Mouse (Mus musculus) hindbrain, embryonic 13.5 days (tissue): ENCODE measurements around the gene Cdc73. TPM values are rescaled to one million over a fixed set of nuclear protein-coding genes. Genes with fewer than 3 reads are reported as not detected.
"Not testable (repeated sequence)": the region's sequence is repeated elsewhere in the genome, so short reads cannot be mapped to it uniquely, and the experiment has no call there.

Experiments
- ATAC-seq: fragments of 200-750 bp; cut with Nextera tagmentation; 2 replicates; pipeline ENCODE4 v1.8.0; 2017; ENCODE audit warnings: moderate TSS enrichment; ENCODE audit not compliant: low FRiP score
- H3K27ac ChIP-seq: fragments of 300-500 bp; sonication (generic); 2 replicates; pipeline ENCODE4 v1.5.1; 2015; ENCODE audit warnings: inconsistent platforms, mild to moderate bottlenecking, moderate library complexity
- H3K27me3 ChIP-seq: fragments of 300-500 bp; sonication (generic); 2 replicates; pipeline ENCODE4 v1.6.1; 2015; ENCODE audit warnings: mild to moderate bottlenecking, inconsistent platforms
- H3K36me3 ChIP-seq: fragments of 300-500 bp; sonication (generic); 2 replicates; pipeline ENCODE4 v1.6.1; 2015; ENCODE audit warnings: mild to moderate bottlenecking, inconsistent platforms
- H3K4me1 ChIP-seq: fragments of 300-500 bp; sonication (generic); replicated peaks from 2 replicates; pipeline ENCODE4 v1.6.1; 2015; ENCODE audit warnings: inconsistent platforms
- H3K4me2 ChIP-seq: fragments of 300-500 bp; sonication (generic); 2 replicates; pipeline ENCODE4 v1.6.1; 2015; ENCODE audit warnings: inconsistent platforms, mild to moderate bottlenecking, moderate library complexity
- H3K4me3 ChIP-seq: fragments of 300-500 bp; sonication (generic); 2 replicates; pipeline ENCODE4 v1.5.1; 2015; ENCODE audit warnings: mild to moderate bottlenecking, inconsistent platforms
- H3K9ac ChIP-seq: fragments of 300-500 bp; sonication (generic); 2 replicates; pipeline ENCODE4 v1.6.1; 2015; ENCODE audit warnings: mild to moderate bottlenecking, inconsistent platforms
- H3K9me3 ChIP-seq: fragments of 300-500 bp; sonication (generic); 2 replicates; pipeline ENCODE4 v1.6.1; 2016; ENCODE audit warnings: inconsistent platforms
- WGBS: fragments of 180-500 bp; shearing (Covaris S2); methylation state at CpG from one replicate; pipeline ENCODE4 v1.1.7; 2015; 5-methylcytosine and 5-hydroxymethylcytosine counted together
- polyA plus RNA-seq: library from polyadenylated mRNA; unstranded; fragments of >200 nt; fragmentation: Nextera tagmentation; extraction: Ambion mirVana; gene quantifications from 2 replicates; pipeline ENCODE4 v1.2.1, GENCODE M21; 2015

Gene Cdc73
- polyA plus RNA-seq, 1 experiment from 2014 or later, result 25.6 TPM

DNA sequence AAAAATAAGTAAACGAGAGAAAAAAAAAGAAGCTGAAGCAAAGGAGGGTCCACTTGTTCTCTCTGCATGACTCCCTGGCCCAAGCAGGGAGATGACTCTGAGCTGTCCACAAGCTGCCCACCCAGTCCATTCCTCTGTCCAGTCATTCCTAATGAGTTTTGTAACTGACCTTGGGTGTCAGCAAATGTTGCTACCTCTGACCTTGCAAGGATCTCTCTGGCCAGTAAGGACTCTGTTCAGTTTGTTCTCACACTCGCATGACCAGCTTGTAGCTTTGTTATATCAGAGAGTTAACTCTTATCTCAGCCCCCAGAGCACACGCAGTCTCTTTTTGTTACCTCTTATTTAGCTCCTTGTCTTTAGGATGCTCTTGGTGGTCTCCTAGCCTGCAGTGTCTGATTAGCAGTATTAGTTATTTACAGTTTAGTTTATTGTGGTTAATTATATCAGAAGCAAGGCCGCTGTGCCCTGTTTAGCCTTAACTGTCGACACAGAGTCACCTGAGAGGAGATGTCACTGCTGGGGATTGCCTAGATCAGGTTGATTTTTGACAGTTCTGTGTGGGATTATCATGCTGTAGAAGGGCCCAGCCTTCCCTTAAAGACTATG is 21.9 kb upstream of the Cdc73 start:
- no peak for ATAC-seq
- no peak overlapping the region for H3K4me2 ChIP-seq
- no peaks in the 10 kb centered on the region for H3K27me3 ChIP-seq
- 91% methylated on average over 5 of the region's 5 CpGs for WGBS
- H3K4me1 ChIP-seq, result no peaks in the 10 kb centered on the region
- no peak overlapping the region for H3K4me3 ChIP-seq
- H3K27ac ChIP-seq, result no peak overlapping the region
- no peak overlapping the region for H3K9ac ChIP-seq
- H3K36me3 ChIP-seq, result no peaks in the 10 kb centered on the region
- no peaks in the 10 kb centered on the region for H3K9me3 ChIP-seq

GRCm38 (mm10) chr1:143716038-143716437 is 13.3 kb upstream of the Cdc73 start, which contains the start of gene Glrx2:
TSS of gene Glrx2 (plus strand) at chr1:143716338.
- not testable (repeated sequence) for H3K9ac ChIP-seq, H3K9me3 ChIP-seq, H3K4me2 ChIP-seq, ATAC-seq, H3K27me3 ChIP-seq, H3K36me3 ChIP-seq, H3K27ac ChIP-seq, H3K4me1 ChIP-seq, H3K4me3 ChIP-seq
- WGBS, result no CpG with 5 or more reads among the region's 2 CpGs

DNA sequence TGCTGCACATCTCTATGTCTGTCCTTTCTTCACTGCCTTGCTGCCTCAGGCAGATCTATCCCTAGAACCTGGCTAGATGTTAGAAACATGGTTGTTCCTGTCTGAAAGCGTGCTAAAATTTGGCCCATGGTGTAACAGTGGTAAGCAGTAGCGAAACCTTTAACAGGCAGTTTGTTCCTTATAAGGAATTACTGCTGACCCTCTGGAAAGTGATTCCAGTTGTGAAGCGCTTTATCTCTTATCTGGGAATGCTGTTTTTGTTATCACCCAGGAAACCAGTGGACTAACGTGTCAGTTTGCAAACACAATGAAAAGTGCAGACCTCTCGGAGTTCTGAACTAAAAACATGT is 7.9 kb upstream of the Cdc73 start:
- Histone ChIP-seq H3K4me1 (0 out of 2 replicates have a peak, but pooled peaks cover 3% of the 10 kb centered on the region), H3K4me3 (no peak overlapping the region), H3K9ac (0 out of 2 replicates have a peak overlapping the region, but pooled peaks have one; percentile 8), H3K36me3 (no peaks in the 10 kb centered on the region), H3K27me3 (no peaks in the 10 kb centered on the region), H3K4me2 (no peak overlapping the region), H3K9me3 (no peaks in the 10 kb centered on the region), H3K27ac (no peak overlapping the region)
- no peak for ATAC-seq
- 81% methylated on average over 5 of the region's 5 CpGs for WGBS

DNA sequence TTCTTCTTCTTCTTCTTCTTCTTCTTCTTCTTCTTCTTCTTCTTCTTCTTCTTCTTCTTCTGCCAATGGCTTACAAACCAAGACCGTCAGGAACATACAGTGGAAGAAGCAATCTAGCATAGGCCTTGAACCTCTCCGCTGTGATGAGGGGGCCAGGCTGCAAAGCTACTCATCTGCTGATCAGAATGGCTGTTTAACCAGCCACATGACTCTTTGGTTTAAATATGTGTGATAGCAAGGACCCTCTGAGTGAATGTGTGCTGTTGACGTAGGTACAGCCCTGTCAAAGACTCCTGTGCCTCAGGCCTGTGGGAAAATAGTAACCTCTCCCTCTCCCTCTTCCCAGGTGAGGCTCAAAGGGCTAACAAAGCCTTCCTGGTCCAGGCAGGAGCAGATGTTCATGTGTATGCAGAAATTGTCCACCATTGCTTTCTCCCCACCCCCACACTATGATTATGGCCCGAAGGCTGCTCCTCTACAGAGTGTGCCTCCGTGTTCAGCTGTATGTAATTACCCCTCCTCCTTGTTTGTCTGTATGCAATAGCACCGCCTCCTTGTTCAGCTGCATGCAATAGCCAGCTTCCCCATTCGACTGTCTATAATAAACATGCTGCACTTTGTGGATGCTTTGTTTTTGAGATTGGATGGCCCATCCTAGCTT is 7.4 kb upstream of the Cdc73 start:
- H3K4me1 ChIP-seq, result 0 out of 2 replicates have a peak, but pooled peaks cover 3% of the 10 kb centered on the region
- peak; percentile 72; the same call in 1 of the 2 replicates for ATAC-seq
- no peak overlapping the region for H3K4me3 ChIP-seq
- H3K36me3 ChIP-seq, result no peaks in the 10 kb centered on the region
- 62% methylated on average over 7 of the region's 7 CpGs for WGBS
- no peak overlapping the region for H3K27ac ChIP-seq
- H3K9me3 ChIP-seq, result no peaks in the 10 kb centered on the region
- no peak overlapping the region for H3K4me2 ChIP-seq
- H3K9ac ChIP-seq, result 0 out of 2 replicates have a peak overlapping the region, but pooled peaks have one; percentile 8
- H3K27me3 ChIP-seq, result no peaks in the 10 kb centered on the region

- peaks cover 4% of the 10 kb centered on the region; the same call in 1 of the 2 replicates for H3K4me1 ChIP-seq
- H3K27me3 ChIP-seq, result no peaks in the 10 kb centered on the region
- no peak overlapping the region for H3K4me3 ChIP-seq
- no peak overlapping the region for H3K9ac ChIP-seq
- WGBS, result 76% methylated on average over 6 of the region's 6 CpGs
- ATAC-seq, result no peak
- H3K9me3 ChIP-seq, result no peaks in the 10 kb centered on the region
- no peak overlapping the region for H3K4me2 ChIP-seq
- no peak overlapping the region for H3K27ac ChIP-seq
- H3K36me3 ChIP-seq, result no peaks in the 10 kb centered on the region
Measured at GRCm38 (mm10) chr1:143708361-143708760, 5.7 kb upstream of the Cdc73 start.

DNA sequence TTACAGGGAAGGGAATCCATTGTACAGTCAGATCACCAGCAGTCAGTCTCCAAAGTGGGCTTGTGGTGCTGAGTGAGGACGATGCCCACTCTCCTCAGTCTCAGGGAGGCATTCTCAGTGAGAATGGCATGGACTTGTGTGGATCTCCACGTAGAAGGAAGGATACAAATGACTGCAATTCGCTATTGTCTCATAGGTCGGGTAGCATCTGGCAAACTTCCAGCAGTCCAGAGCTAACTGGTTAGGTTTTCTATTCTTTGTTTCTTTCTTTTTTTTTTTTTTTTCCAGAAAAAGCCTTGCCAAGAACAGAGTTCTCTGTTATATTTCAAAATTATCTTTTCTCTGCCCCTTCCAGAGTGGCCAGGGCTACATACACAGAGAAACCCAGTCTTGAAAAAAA is 4.3 kb upstream of the Cdc73 start:
- H3K4me1 ChIP-seq, result peaks cover 8% of the 10 kb centered on the region; the same call in 1 of the 2 replicates
- no peaks in the 10 kb centered on the region for H3K36me3 ChIP-seq
- ATAC-seq, result no peak
- no peaks in the 10 kb centered on the region for H3K9me3 ChIP-seq
- no peak overlapping the region for H3K4me2 ChIP-seq
- no peak overlapping the region for H3K4me3 ChIP-seq
- H3K27me3 ChIP-seq, result no peaks in the 10 kb centered on the region
- H3K27ac ChIP-seq, result no peak overlapping the region
- 37% methylated on average over 4 of the region's 4 CpGs for WGBS
- H3K9ac ChIP-seq, result no peak overlapping the region

DNA sequence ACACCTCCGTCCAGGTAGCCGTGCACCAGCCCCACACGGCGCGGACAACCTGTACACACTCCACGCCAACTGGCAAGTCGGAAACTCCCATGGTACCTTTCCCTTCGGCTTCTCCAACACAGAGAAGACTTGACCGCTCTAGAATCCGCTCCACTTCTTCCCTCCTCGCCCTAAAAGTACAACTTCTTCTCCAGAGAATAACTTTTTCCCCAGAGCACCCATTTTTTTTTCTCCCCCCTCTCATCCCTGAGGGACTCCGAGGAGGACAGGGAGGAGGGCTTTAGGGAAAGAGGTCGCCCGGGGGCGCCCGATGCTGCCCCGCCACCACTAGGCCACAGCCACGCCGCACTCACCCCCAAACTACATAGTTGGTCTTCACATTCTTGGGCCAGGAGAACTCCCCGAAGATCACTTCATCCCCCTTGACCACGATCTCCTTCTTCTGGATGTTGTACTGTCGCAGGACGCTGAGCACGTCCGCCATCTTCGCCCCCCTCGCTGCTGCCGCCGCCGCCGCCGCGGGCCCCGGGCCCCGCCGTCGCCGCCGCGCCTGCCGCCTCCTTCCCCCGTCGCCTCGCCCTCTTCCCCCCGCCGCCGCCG is 452 bp downstream of the Cdc73 start:
- no peaks in the 10 kb centered on the region for H3K27me3 ChIP-seq
- H3K4me2 ChIP-seq, result peak overlapping the region; percentile 71
- H3K4me1 ChIP-seq, result peaks cover 25% of the 10 kb centered on the region
- peak overlapping the region; percentile 87 for H3K9ac ChIP-seq
- no peaks in the 10 kb centered on the region for H3K9me3 ChIP-seq
- H3K4me3 ChIP-seq, result peak overlapping the region; percentile 92
- WGBS, result under 1% methylated on average over 29 of the region's 48 CpGs
- H3K36me3 ChIP-seq, result peaks cover 10% of the 10 kb centered on the region
- peak overlapping the region; percentile 93 for H3K27ac ChIP-seq
- ATAC-seq, result peak; percentile 80

GRCm38 (mm10) chr1:143701736-143702135 is 957 bp downstream of the Cdc73 start:
- peak overlapping the region; percentile 92 for H3K4me3 ChIP-seq
- peaks cover 14% of the 10 kb centered on the region for H3K36me3 ChIP-seq
- WGBS, result under 1% methylated on average over 13 of the region's 13 CpGs
- peak overlapping the region; percentile 71 for H3K4me2 ChIP-seq
- peaks cover 25% of the 10 kb centered on the region for H3K4me1 ChIP-seq
- no peaks in the 10 kb centered on the region for H3K27me3 ChIP-seq
- peak overlapping the region; percentile 93 for H3K27ac ChIP-seq
- no peaks in the 10 kb centered on the region for H3K9me3 ChIP-seq
- peak overlapping the region; percentile 87 for H3K9ac ChIP-seq
- ATAC-seq, result no peak

GRCm38 (mm10) chr1:143684849-143685248 is 17.8 kb downstream of the Cdc73 start:
- no peak overlapping the region for H3K9ac ChIP-seq
- H3K4me3 ChIP-seq, result no peak overlapping the region
- H3K9me3 ChIP-seq, result no peaks in the 10 kb centered on the region
- H3K27ac ChIP-seq, result no peak overlapping the region
- WGBS, result 85% methylated on average over 3 of the region's 3 CpGs
- H3K4me2 ChIP-seq, result no peak overlapping the region
- H3K36me3 ChIP-seq, result peaks cover 47% of the 10 kb centered on the region
- no peak for ATAC-seq
- H3K4me1 ChIP-seq, result no peaks in the 10 kb centered on the region
- H3K27me3 ChIP-seq, result no peaks in the 10 kb centered on the region

DNA sequence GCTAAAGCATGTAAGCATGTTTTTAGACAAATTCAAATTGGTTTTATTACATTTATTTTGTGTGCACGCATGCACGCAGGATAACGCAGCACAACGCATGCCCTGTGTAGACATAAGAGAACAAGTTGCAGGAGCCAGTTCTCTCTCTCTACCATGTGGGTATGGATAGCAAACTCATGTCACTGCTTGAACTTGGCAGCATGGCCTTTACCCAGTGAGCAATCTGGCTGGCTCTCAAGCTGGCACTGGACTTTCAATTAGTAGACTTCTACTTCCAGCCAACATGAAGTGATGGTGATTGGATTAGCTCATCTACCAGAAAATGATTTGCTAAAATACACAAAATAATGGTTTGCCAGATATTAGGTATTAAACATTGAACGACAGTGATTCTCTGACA is 21.6 kb downstream of the Cdc73 start:
- 97% methylated on average over 5 of the region's 5 CpGs for WGBS
- Histone ChIP-seq H3K4me3 (no peak overlapping the region), H3K9ac (no peak overlapping the region), H3K27me3 (no peaks in the 10 kb centered on the region), H3K27ac (no peak overlapping the region), H3K4me2 (no peak overlapping the region), H3K36me3 (peaks cover 44% of the 10 kb centered on the region), H3K4me1 (no peaks in the 10 kb centered on the region), H3K9me3 (no peaks in the 10 kb centered on the region)
- no peak for ATAC-seq

GRCm38 (mm10) chr1:143675734-143676361 is 26.8 kb downstream of the Cdc73 start:
- Histone ChIP-seq H3K9me3 (no peaks in the 10 kb centered on the region), H3K36me3 (peaks cover 24% of the 10 kb centered on the region), H3K27me3 (no peaks in the 10 kb centered on the region), H3K4me3 (no peak overlapping the region), H3K4me2 (no peak overlapping the region), H3K9ac (no peak overlapping the region), H3K27ac (no peak overlapping the region), H3K4me1 (no peaks in the 10 kb centered on the region)
- 85% methylated on average over 4 of the region's 4 CpGs for WGBS
- no peak for ATAC-seq

GRCm38 (mm10) chr1:143664786-143665185 is 37.9 kb downstream of the Cdc73 start:
- not testable (repeated sequence) for H3K9me3 ChIP-seq, H3K27ac ChIP-seq, H3K4me1 ChIP-seq, H3K27me3 ChIP-seq, H3K4me2 ChIP-seq, H3K9ac ChIP-seq, H3K4me3 ChIP-seq
- 93% methylated on average over 4 of the region's 4 CpGs for WGBS
- ATAC-seq, result 0 out of 2 replicates have a peak, but pooled peaks have one; percentile 10
- H3K36me3 ChIP-seq, result peaks cover 31% of the 10 kb centered on the region
